Mouse (Mus musculus): ENCODE results near the gene Dtymk. TPM values are rescaled to one million over a fixed set of nuclear protein-coding genes. Genes with fewer than 3 reads are reported as not detected.
A peak's percentile ranks its signal among the peaks of the same experiment; 100 is the strongest.

Gene Dtymk
- polyA plus RNA-seq, 1 experiment from 2014 or later: 146 TPM

- WGBS: 88% methylated on average over 1 of the region's 1 CpGs
- Histone ChIP-seq H3K4me3 (no peak overlapping the region), H3K4me2 (no peak overlapping the region), H3K27me3 (no peaks in the 10 kb centered on the region), H3K9me3 (no peaks in the 10 kb centered on the region), H3K9ac (no peak overlapping the region), H3K4me1 (replicated peaks) (peaks cover 27% of the 10 kb centered on the region), H3K36me3 (no peaks in the 10 kb centered on the region), H3K27ac (replicated peaks) (no peak overlapping the region)
- ATAC-seq (ENCODE audit: low FRiP score, low read depth): no peak
Observed at GRCm38 (mm10) chr1:93760076-93760475, 41.7 kb downstream of the Dtymk start.

- no peak overlapping the region for H3K9ac ChIP-seq
- no peak for ATAC-seq (ENCODE audit: low FRiP score, low read depth)
- H3K4me1 ChIP-seq (replicated peaks): peaks cover 38% of the 10 kb centered on the region
- no peaks in the 10 kb centered on the region for H3K9me3 ChIP-seq
- H3K27me3 ChIP-seq: no peaks in the 10 kb centered on the region
- peak overlapping the region; percentile 74 for H3K4me2 ChIP-seq
- no peak overlapping the region for H3K27ac ChIP-seq (replicated peaks)
- H3K36me3 ChIP-seq: no peaks in the 10 kb centered on the region
- peak overlapping the region; percentile 70 for H3K4me3 ChIP-seq
Observed at GRCm38 (mm10) chr1:93756154-93756553, 45.6 kb downstream of the Dtymk start.

GRCm38 (mm10) chr1:93755618-93756017, 46.1 kb downstream of the Dtymk start:
- ATAC-seq (ENCODE audit: low FRiP score, low read depth): no peak
- Histone ChIP-seq H3K9ac (peak overlapping the region; percentile 66), H3K27ac (replicated peaks) (0 out of 2 replicates have a peak overlapping the region, but pooled peaks have one; percentile 84)

GRCm38 (mm10) chr1:93755291-93755610, 46.5 kb downstream of the Dtymk start:
- peak overlapping the region; percentile 66 for H3K9ac ChIP-seq
- H3K4me3 ChIP-seq: peak overlapping the region; percentile 70
- WGBS: 0% methylated on average over 13 of the region's 13 CpGs
- H3K4me1 ChIP-seq (replicated peaks): peaks cover 38% of the 10 kb centered on the region
- H3K27me3 ChIP-seq: no peaks in the 10 kb centered on the region
- H3K36me3 ChIP-seq: peaks cover 5% of the 10 kb centered on the region
- H3K27ac ChIP-seq (replicated peaks): peak overlapping the region; percentile 84
- H3K9me3 ChIP-seq: no peaks in the 10 kb centered on the region
- peak overlapping the region; percentile 74 for H3K4me2 ChIP-seq
- no peak for ATAC-seq (ENCODE audit: low FRiP score, low read depth)

More at GRCm38 (mm10) chr1:93755618-93756017, 46.1 kb downstream of the Dtymk start:
- peak overlapping the region; percentile 74 for H3K4me2 ChIP-seq
- H3K9me3 ChIP-seq: no peaks in the 10 kb centered on the region
- no peaks in the 10 kb centered on the region for H3K27me3 ChIP-seq
- peaks cover 38% of the 10 kb centered on the region for H3K4me1 ChIP-seq (replicated peaks)
- peak overlapping the region; percentile 70 for H3K4me3 ChIP-seq
- H3K36me3 ChIP-seq: peaks cover under 1% of the 10 kb centered on the region; the same call in 1 of the 2 replicates
- 28% methylated on average over 7 of the region's 7 CpGs for WGBS

GRCm38 (mm10) chr1:93754573-93755290, 47.0 kb downstream of the Dtymk start, which contains the start of gene Thap4:
Gene Thap4, minus strand, starts transcription at chr1:93754864.
- WGBS: under 1% methylated on average over 81 of the region's 121 CpGs
- ATAC-seq (ENCODE audit: low FRiP score, low read depth): peak; percentile 94

GRCm38 (mm10) chr1:93753911-93754572, 47.7 kb downstream of the Dtymk start:
- ATAC-seq (ENCODE audit: low FRiP score, low read depth): peak; percentile 52
- Histone ChIP-seq H3K9me3 (no peaks in the 10 kb centered on the region), H3K9ac (peak overlapping the region; percentile 66), H3K36me3 (peaks cover 15% of the 10 kb centered on the region), H3K4me3 (peak overlapping the region; percentile 70), H3K27me3 (no peaks in the 10 kb centered on the region), H3K27ac (replicated peaks) (peak overlapping the region; percentile 84), H3K4me2 (peak overlapping the region; percentile 74), H3K4me1 (replicated peaks) (peaks cover 38% of the 10 kb centered on the region)
- under 1% methylated on average over 53 of the region's 59 CpGs for WGBS

More at GRCm38 (mm10) chr1:93754573-93755290, 47.0 kb downstream of the Dtymk start, which contains the start of gene Thap4:
- no peaks in the 10 kb centered on the region for H3K9me3 ChIP-seq
- peaks cover 38% of the 10 kb centered on the region for H3K4me1 ChIP-seq (replicated peaks)
- peaks cover 10% of the 10 kb centered on the region for H3K36me3 ChIP-seq
- peak within 1 kb of the TSS; percentile 66 for H3K9ac ChIP-seq
- H3K27ac ChIP-seq (replicated peaks): peak within 1 kb of the TSS; percentile 84
- no peaks in the 10 kb centered on the region for H3K27me3 ChIP-seq
- peak within 1 kb of the TSS; percentile 74 for H3K4me2 ChIP-seq
- H3K4me3 ChIP-seq: peak within 1 kb of the TSS; percentile 70

- Histone ChIP-seq H3K9ac (no peak within 1 kb of the TSS), H3K9me3 (no peaks in the 10 kb centered on the region), H3K27me3 (no peaks in the 10 kb centered on the region), H3K4me1 (replicated peaks) (peaks cover 21% of the 10 kb centered on the region), H3K4me2 (no peak within 1 kb of the TSS), H3K4me3 (no peak within 1 kb of the TSS), H3K27ac (replicated peaks) (no peak within 1 kb of the TSS), H3K36me3 (peaks cover 15% of the 10 kb centered on the region)
- no peak for ATAC-seq (ENCODE audit: low FRiP score, low read depth)
- WGBS: 84% methylated on average over 6 of the region's 6 CpGs
Observed at GRCm38 (mm10) chr1:93751290-93751689, 50.4 kb downstream of the Dtymk start, which contains the start of gene Atg4b. Gene Atg4b, plus strand, starts transcription at chr1:93751500.

GRCm38 (mm10) chr1:93748539-93748938, 53.2 kb downstream of the Dtymk start:
- ATAC-seq (ENCODE audit: low FRiP score, low read depth): no peak
- no peaks in the 10 kb centered on the region for H3K27me3 ChIP-seq
- peaks cover 15% of the 10 kb centered on the region for H3K36me3 ChIP-seq
- H3K9me3 ChIP-seq: no peaks in the 10 kb centered on the region
- peaks cover 8% of the 10 kb centered on the region for H3K4me1 ChIP-seq (replicated peaks)
- no peak overlapping the region for H3K9ac ChIP-seq
- H3K4me3 ChIP-seq: no peak overlapping the region
- 97% methylated on average over 1 of the region's 1 CpGs for WGBS
- no peak overlapping the region for H3K27ac ChIP-seq (replicated peaks)
- no peak overlapping the region for H3K4me2 ChIP-seq

- H3K27ac ChIP-seq (replicated peaks): no peak overlapping the region
Observed at GRCm38 (mm10) chr1:93746179-93746578, 55.6 kb downstream of the Dtymk start.

GRCm38 (mm10) chr1:93742910-93743309, 58.8 kb downstream of the Dtymk start:
- no peak for ATAC-seq (ENCODE audit: low FRiP score, low read depth)
- no peaks in the 10 kb centered on the region for H3K36me3 ChIP-seq
- no peak overlapping the region for H3K27ac ChIP-seq (replicated peaks)

More at GRCm38 (mm10) chr1:93746179-93746578, 55.6 kb downstream of the Dtymk start:
- no peaks in the 10 kb centered on the region for H3K27me3 ChIP-seq
- no peaks in the 10 kb centered on the region for H3K9me3 ChIP-seq
- H3K4me3 ChIP-seq: no peak overlapping the region
- no peak overlapping the region for H3K4me2 ChIP-seq
- ATAC-seq (ENCODE audit: low FRiP score, low read depth): no peak
- H3K4me1 ChIP-seq (replicated peaks): no peaks in the 10 kb centered on the region
- H3K9ac ChIP-seq: no peak overlapping the region
- peaks cover 15% of the 10 kb centered on the region for H3K36me3 ChIP-seq
- 89% methylated on average over 5 of the region's 5 CpGs for WGBS

More at GRCm38 (mm10) chr1:93742910-93743309, 58.8 kb downstream of the Dtymk start:
- Histone ChIP-seq H3K4me3 (no peak overlapping the region), H3K27me3 (no peaks in the 10 kb centered on the region), H3K9ac (no peak overlapping the region), H3K4me1 (replicated peaks) (no peaks in the 10 kb centered on the region), H3K4me2 (no peak overlapping the region), H3K9me3 (no peaks in the 10 kb centered on the region)

Data from hindbrain, embryonic 15.5 days (tissue).